Mouse (Mus musculus): ENCODE results near the gene Tex14.
"Not testable (repeated sequence)": the region's sequence is repeated elsewhere in the genome, so short reads cannot be mapped to it uniquely, and the experiment has no call there.

The Tex14 gene

GRCm38 (mm10) chr11:87404876-87405275, at the start of gene Tex14, which contains the start of gene Rad51c:
Gene Tex14 (plus strand): TSS chr11:87405065.
Gene Rad51c (minus strand): TSS chr11:87404954.
- DNase-seq (ENCODE audit: low read depth, low spot score), result no peak

GRCm38 (mm10) chr11:87357317-87358300, 47.3 kb upstream of the Tex14 start:
- no peak for DNase-seq (ENCODE audit: low read depth, low spot score)

GRCm38 (mm10) chr11:87358331-87359261, 46.3 kb upstream of the Tex14 start, which contains the start of gene Ppm1e:
Gene Ppm1e (minus strand): TSS chr11:87359023.
- peak; percentile 72 for DNase-seq (ENCODE audit: low read depth, low spot score)

- DNase-seq (ENCODE audit: low read depth, low spot score), result no peak
Measured at GRCm38 (mm10) chr11:87359262-87359612, 45.6 kb upstream of the Tex14 start.

- no peak for DNase-seq (ENCODE audit: low read depth, low spot score)
Measured at GRCm38 (mm10) chr11:87365120-87365519, 39.7 kb upstream of the Tex14 start.

GRCm38 (mm10) chr11:87367061-87367460, 37.8 kb upstream of the Tex14 start:
- DNase-seq (ENCODE audit: low read depth, low spot score), result no peak

- DNase-seq (ENCODE audit: low read depth, low spot score), result no peak
Measured at GRCm38 (mm10) chr11:87367865-87368580, 36.8 kb upstream of the Tex14 start.

- no peak for DNase-seq (ENCODE audit: low read depth, low spot score)
Measured at GRCm38 (mm10) chr11:87384551-87384950, 20.3 kb upstream of the Tex14 start.

GRCm38 (mm10) chr11:87385676-87386075, 19.2 kb upstream of the Tex14 start:
- no peak for DNase-seq (ENCODE audit: low read depth, low spot score)

GRCm38 (mm10) chr11:87393855-87394254, 11.0 kb upstream of the Tex14 start:
- DNase-seq (ENCODE audit: low read depth, low spot score), result no peak

GRCm38 (mm10) chr11:87398402-87398801, 6.5 kb upstream of the Tex14 start:
- DNase-seq (ENCODE audit: low read depth, low spot score), result no peak

GRCm38 (mm10) chr11:87404111-87404853, 583 bp upstream of the Tex14 start:
- peak; percentile 97 for DNase-seq (ENCODE audit: low read depth, low spot score)

GRCm38 (mm10) chr11:87413412-87413811, 8.5 kb downstream of the Tex14 start:
- not testable (repeated sequence) for DNase-seq (ENCODE audit: low read depth, low spot score)

GRCm38 (mm10) chr11:87416120-87416519, 11.3 kb downstream of the Tex14 start:
- no peak for DNase-seq (ENCODE audit: low read depth, low spot score)

GRCm38 (mm10) chr11:87420861-87421260, 16.0 kb downstream of the Tex14 start:
- no peak for DNase-seq (ENCODE audit: low read depth, low spot score)

GRCm38 (mm10) chr11:87421760-87422201, 16.9 kb downstream of the Tex14 start:
- DNase-seq (ENCODE audit: low read depth, low spot score), result no peak

GRCm38 (mm10) chr11:87422511-87423340, 17.9 kb downstream of the Tex14 start:
- peak; percentile 84 for DNase-seq (ENCODE audit: low read depth, low spot score)

- no peak for DNase-seq (ENCODE audit: low read depth, low spot score)
Measured at GRCm38 (mm10) chr11:87423551-87424325, 18.9 kb downstream of the Tex14 start.

GRCm38 (mm10) chr11:87426121-87426449, 21.2 kb downstream of the Tex14 start:
- DNase-seq (ENCODE audit: low read depth, low spot score), result no peak
